Mouse (Mus musculus) midbrain, embryonic 15.5 days (tissue): ENCODE results near the gene Tbc1d23. TPM values are rescaled to one million over a fixed set of nuclear protein-coding genes. Genes with fewer than 3 reads are reported as not detected.

Experiments used
- polyA plus RNA-seq: library from polyadenylated mRNA; unstranded; fragments of >200 nt; fragmentation: Nextera tagmentation; extraction: Ambion mirVana; gene quantifications from 2 replicates; pipeline ENCODE4 v1.2.1, GENCODE M21; 2015

The Tbc1d23 gene
- polyA plus RNA-seq, 1 experiment from 2014 or later: 34.8 TPM

Other genes with a start within 250 kb of the Tbc1d23 start
- gene Tmem45a2, start 160.1 kb downstream of the Tbc1d23 start, polyA plus RNA-seq: not detected in 2 replicates
- 62.6 and 65.1 TPM in 2 replicates for gene Tomm70a, start 109.8 kb downstream of the Tbc1d23 start, polyA plus RNA-seq
- gene Nit2, start 64.2 kb downstream of the Tbc1d23 start, polyA plus RNA-seq: 42.5 and 49.2 TPM in 2 replicates
- gene Tmem30c, start 61.4 kb upstream of the Tbc1d23 start, polyA plus RNA-seq: 0.31 and 0.53 TPM in 2 replicates
- gene Filip1l, start 121.6 kb upstream of the Tbc1d23 start, polyA plus RNA-seq: 1.9 and 2.5 TPM in 2 replicates